Mouse (Mus musculus) erythroblast, embryonic 14.5 days (primary cell): ENCODE data around the gene Hmcn2. TPM values are rescaled to one million over a fixed set of nuclear protein-coding genes. Genes with fewer than 3 reads are reported as not detected.

ENCODE experiments used
- H3K27me3 ChIP-seq: 2 replicates; pipeline ENCODE4 v1.6.1; 2012; ENCODE audit warnings: inconsistent platforms; ENCODE audit not compliant: control insufficient read depth
- H3K36me3 ChIP-seq: 2 replicates; pipeline ENCODE4 v1.6.1; 2012; ENCODE audit warnings: mild to moderate bottlenecking, inconsistent platforms; ENCODE audit not compliant: control insufficient read depth
- H3K4me1 ChIP-seq: 2 replicates; pipeline ENCODE4 v1.6.1; 2012; ENCODE audit warnings: inconsistent platforms; ENCODE audit not compliant: control insufficient read depth
- H3K4me3 ChIP-seq: replicated peaks from 2 replicates; pipeline ENCODE3; 2012; ENCODE audit warnings: moderate library complexity, mild to moderate bottlenecking, inconsistent platforms
- H3K9me3 ChIP-seq: 2 replicates; pipeline ENCODE4 v1.6.1; 2012; ENCODE audit warnings: low read length, inconsistent platforms, mixed read lengths; ENCODE audit not compliant: control insufficient read depth
- GATA1 ChIP-seq: IDR thresholded peaks from 2 replicates; pipeline ENCODE4 v1.6.1; 2012; ENCODE audit warnings: low read length, inconsistent platforms, mixed read lengths
- TAL1 ChIP-seq: IDR thresholded peaks from 3 replicates; pipeline ENCODE4 v1.6.1; 2012; ENCODE audit warnings: low read length, inconsistent platforms, mixed read lengths
- polyA plus RNA-seq: library from polyadenylated mRNA; stranded (reverse); fragments of >175 nt; gene quantifications from 2 replicates; pipeline ENCODE4 v1.2.3, GENCODE M21; 2012

Gene Hmcn2
- polyA plus RNA-seq, 1 experiment = not detected

DNA sequence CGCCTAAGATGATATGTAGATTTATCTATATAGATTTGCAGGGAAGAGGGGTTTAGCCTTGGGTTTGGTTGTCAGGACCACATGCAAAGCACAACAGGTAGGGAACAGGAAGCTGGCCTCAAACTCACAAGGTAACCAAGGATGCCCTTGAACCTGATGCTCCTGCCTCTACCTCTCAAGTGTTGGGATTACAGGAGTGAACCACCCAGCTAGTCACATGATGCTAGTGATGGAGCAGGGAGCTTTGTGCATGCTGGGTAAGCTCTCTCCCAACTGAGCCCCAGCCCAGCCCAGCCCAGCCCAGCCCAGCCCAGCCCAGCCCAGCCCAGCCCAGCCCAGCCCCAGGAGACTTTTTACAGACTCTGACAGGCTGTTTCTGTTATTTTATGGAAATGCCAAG lies 153.2 kb downstream of the Hmcn2 start:
- Histone ChIP-seq H3K27me3 (peaks cover 9% of the 10 kb centered on the region), H3K9me3 (no peaks in the 10 kb centered on the region), H3K4me3 (no peak overlapping the region), H3K4me1 (peaks cover 17% of the 10 kb centered on the region), H3K36me3 (no peaks in the 10 kb centered on the region)
- TF ChIP-seq TAL1 (no peak), GATA1 (no peak)

DNA sequence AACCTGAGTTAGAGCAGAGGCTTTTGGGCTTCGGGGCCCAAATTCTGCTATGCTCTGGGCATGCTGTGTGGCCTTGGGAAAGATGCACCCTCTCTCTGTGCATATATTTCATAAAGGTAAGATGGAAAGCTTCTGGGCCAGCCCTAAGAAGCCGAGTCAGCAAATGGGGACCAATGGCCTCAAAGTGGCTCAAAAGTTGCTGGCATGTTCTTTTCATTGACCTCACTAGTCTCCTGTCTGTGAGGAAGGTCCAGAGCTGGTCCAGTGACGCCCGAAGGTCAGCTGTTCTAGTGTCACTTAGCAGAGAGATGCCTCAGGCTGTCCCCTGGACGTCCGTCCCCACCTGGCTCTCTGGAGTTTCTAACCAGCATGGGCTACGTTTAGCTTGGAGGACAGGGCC lies 154.6 kb downstream of the Hmcn2 start:
- Histone ChIP-seq H3K4me1 (peaks cover 17% of the 10 kb centered on the region), H3K36me3 (no peaks in the 10 kb centered on the region; the same call in 1 of the 2 replicates)
- TF ChIP-seq TAL1 (no peak), GATA1 (no peak)

DNA sequence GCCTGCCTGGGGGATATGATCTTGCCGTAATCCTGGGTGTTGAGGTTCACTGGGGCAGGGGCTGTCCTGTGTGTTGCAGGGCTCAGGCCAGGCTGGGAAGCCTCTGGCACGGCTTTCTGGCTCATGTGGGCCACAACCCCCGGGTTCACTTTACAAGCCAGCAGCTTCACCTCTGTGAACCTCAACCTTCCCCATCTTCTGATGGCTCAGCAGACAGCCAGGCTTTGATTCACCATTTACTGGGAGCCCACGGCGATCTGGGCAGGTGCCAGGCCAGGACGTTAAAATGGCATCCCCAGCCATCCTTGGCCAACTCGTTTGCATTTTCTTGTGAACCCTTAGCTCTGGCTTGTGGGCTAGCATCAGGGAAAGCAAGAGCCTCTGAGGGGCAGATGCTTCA lies 155.3 kb downstream of the Hmcn2 start:
- Histone ChIP-seq H3K4me3 (no peak overlapping the region), H3K27me3 (peaks cover 9% of the 10 kb centered on the region), H3K9me3 (no peaks in the 10 kb centered on the region), H3K4me1 (peaks cover 17% of the 10 kb centered on the region), H3K36me3 (peaks cover 2% of the 10 kb centered on the region; the same call in 1 of the 2 replicates)
- no peak for TF ChIP-seq TAL1
- no peak for TF ChIP-seq GATA1

More for the DNA sequence above, 154.6 kb downstream of the Hmcn2 start:
- Histone ChIP-seq H3K4me3 (no peak overlapping the region), H3K27me3 (peaks cover 9% of the 10 kb centered on the region), H3K9me3 (no peaks in the 10 kb centered on the region)

DNA sequence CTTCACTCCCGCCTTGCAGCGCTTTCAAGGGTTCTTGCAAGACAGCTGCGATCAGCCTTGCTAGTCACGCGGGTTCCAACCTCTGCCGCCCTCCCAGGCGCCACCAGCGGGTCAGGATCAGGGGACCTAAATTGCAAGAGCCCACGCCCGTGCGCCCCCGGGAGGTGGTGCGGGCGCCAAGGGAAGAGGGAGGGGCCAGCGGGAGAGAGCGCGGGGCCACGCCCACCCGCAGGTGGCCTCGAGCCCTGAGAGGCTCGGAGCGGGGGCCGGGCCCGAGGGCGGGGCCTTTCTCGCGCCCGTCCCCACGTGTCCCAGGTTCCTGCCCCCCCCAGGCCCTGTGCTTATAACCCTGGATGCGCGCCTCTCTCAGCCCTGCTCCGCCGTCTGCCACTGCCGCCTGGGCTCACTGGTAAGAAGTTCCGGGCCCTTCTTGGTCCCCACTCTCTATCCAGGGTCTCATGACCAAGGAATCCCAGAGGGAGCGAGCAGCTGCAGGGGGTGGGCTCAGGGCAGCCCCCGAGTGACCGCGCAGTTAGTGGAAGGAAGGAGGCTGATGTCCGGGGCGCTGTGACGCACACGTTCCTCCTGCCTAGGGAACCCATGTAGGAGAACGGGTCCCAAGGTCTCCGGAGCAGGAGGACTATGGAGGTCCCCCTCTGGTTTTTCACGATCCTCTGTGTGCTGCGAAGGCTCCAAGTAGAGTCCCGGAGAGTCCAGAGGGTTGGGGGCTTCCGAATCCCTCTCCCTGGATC lies 155.9 kb downstream of the Hmcn2 start, which contains the start of gene Ass1:
Gene Ass1 (plus strand): TSS at position 277 of the 752 bp plus-strand sequence.
- TF ChIP-seq TAL1 (no peak), GATA1 (no peak)
- peak within 1 kb of the TSS; percentile 57 for H3K4me3 ChIP-seq

DNA sequence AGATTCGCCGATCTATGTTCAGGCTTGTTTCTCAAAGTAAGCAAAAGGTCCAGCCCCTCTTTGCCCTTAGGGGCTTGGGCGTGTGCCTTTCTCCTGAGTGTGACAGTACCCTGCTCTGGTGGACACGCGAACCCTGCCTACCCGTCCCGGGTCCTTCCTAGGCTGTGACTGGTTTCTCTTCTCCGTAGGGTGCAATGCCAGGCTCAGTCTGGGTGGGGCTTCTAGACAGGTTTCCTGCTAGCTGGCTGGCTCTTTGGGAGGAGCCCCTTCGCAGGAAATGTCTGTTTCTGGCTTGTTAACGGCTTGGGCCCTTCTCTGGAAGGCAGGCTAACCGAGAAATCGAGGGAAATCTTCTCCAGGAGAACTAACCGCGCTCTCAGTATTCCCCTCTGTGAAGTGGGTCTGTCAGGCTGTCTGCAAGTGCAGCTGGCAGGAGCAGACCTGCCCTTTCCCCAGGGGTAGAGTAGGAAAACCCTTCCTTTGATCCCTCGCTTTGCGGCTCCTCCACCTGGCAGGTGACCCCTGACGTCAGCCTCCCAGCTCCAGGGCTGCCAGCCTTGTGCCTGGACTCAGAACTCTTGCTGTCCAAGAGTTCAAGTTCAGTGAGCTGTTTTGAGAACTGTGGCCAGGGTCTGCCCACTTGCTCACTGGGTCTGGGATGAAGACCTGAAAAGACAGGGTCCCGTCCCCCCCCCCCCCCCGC lies 156.6 kb downstream of the Hmcn2 start:
- peak overlapping the region; percentile 57 for H3K4me3 ChIP-seq
- H3K9me3 ChIP-seq = no peaks in the 10 kb centered on the region
- peaks cover 9% of the 10 kb centered on the region for H3K27me3 ChIP-seq
- peaks cover 4% of the 10 kb centered on the region; the same call in 1 of the 2 replicates for H3K36me3 ChIP-seq
- TF ChIP-seq GATA1 (no peak), TAL1 (no peak)
- H3K4me1 ChIP-seq = peaks cover 17% of the 10 kb centered on the region

More for the DNA sequence above, 155.9 kb downstream of the Hmcn2 start, which contains the start of gene Ass1:
- Histone ChIP-seq H3K4me1 (peaks cover 17% of the 10 kb centered on the region), H3K36me3 (peaks cover 4% of the 10 kb centered on the region; the same call in 1 of the 2 replicates), H3K27me3 (peaks cover 9% of the 10 kb centered on the region), H3K9me3 (no peaks in the 10 kb centered on the region)

DNA sequence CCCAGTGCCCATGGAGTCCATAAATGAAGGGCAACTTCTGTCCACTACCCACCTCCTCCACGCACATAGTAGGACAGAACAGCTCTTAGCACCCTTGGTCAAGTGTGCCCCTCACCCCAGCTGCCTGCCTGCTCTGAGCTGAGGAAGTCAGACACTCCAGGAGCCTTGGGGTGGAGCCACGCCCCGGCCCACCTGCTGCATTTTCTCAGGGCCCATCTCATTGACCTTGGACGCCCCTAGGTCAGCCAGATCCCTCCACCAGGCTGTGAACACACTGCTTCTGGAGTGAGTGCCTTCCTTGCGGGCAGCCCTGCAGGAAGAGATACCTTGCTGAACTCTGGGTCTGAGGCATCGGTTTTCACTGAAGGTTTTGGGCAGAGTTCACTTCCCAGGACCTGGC lies 157.4 kb downstream of the Hmcn2 start:
- H3K4me3 ChIP-seq = peak overlapping the region; percentile 21
- no peaks in the 10 kb centered on the region for H3K9me3 ChIP-seq
- H3K36me3 ChIP-seq = peaks cover 4% of the 10 kb centered on the region; the same call in 1 of the 2 replicates
- TF ChIP-seq TAL1 (no peak), GATA1 (no peak)
- peaks cover 9% of the 10 kb centered on the region for H3K27me3 ChIP-seq
- H3K4me1 ChIP-seq = peaks cover 17% of the 10 kb centered on the region

DNA sequence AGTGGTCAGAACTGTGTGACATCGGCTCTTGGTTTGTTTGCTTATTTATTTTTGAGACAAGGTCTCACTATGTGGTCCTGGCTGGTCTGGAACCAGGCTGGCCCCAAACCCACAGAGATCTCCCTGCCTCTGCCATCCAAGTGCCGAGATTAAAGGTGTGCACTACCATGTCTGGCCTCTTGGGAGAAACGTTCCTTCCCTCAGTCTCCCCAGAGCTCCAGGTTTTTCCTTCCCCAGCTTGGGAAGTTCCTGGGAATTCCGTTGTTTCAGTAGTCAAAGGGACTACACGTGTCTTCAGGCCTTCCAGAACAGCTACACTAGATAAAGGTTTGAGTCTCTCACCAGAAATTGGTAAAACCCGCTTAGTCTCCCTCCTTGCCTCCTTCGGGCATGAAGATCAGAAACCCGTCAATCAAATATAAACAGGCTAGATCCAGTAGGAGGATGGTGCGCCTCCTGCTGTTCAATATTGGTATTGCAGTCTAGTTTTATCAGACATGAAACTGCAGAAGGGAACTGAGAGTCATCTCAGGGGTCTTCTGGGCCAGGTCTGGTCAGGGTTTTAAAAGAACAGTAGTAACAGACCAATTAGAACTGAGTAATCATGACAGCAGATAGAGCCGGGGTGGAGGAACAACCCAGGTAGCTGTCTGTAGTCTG lies 158.3 kb downstream of the Hmcn2 start:
- TF ChIP-seq GATA1 (no peak), TAL1 (no peak)
- peaks cover 9% of the 10 kb centered on the region for H3K27me3 ChIP-seq

DNA sequence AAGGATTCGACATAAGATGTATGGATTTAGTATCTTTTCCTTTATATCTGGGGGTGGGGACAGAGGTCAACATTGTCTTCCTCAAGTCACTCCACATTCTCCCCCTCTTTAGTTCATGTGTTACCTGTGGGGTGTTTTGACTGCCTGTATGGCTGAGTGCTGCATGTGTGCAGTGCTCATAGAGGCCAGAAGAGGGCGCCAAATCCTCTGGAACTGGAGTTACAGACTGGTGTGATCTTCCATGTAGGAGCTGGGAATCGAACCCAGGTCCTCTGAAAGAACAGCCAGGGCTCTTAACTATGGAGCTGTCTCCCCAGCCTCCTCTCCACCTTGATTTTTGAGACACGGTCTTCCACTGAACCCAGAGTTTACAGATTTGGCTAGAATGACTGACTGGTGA lies 159.7 kb downstream of the Hmcn2 start:
- Histone ChIP-seq H3K9me3 (no peaks in the 10 kb centered on the region), H3K36me3 (peaks cover 9% of the 10 kb centered on the region; the same call in 1 of the 2 replicates), H3K27me3 (peaks cover 9% of the 10 kb centered on the region), H3K4me1 (peaks cover 17% of the 10 kb centered on the region), H3K4me3 (no peak overlapping the region)
- TF ChIP-seq TAL1 (no peak), GATA1 (no peak)

More for the DNA sequence above, 158.3 kb downstream of the Hmcn2 start:
- Histone ChIP-seq H3K4me1 (peaks cover 17% of the 10 kb centered on the region), H3K4me3 (no peak overlapping the region), H3K9me3 (no peaks in the 10 kb centered on the region), H3K36me3 (peaks cover 7% of the 10 kb centered on the region; the same call in 1 of the 2 replicates)

DNA sequence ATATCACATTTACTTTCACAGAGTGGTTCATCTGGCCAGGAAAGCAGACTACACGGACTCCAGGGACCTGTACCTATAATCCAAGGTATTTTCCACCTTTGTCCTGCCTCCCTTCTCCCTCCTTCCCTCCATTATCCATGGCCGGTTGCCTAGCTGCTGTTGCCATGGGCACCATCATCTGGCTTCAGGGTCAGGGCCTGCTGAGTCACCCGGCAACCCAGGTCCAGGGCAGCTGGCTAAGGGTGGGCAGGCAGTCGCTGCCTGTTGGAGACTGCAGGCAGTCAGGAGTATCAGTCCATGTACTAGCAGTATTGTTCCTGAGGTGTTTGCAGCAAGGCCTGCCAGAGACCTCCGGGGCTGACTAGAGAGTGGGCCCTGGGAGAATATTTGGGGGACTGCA lies 160.5 kb downstream of the Hmcn2 start:
- Histone ChIP-seq H3K36me3 (peaks cover 17% of the 10 kb centered on the region; the same call in 1 of the 2 replicates), H3K4me1 (peaks cover 14% of the 10 kb centered on the region)
- no peak for TF ChIP-seq TAL1
- TF ChIP-seq GATA1 = no peak

More for the DNA sequence above, 160.5 kb downstream of the Hmcn2 start:
- Histone ChIP-seq H3K9me3 (no peaks in the 10 kb centered on the region), H3K4me3 (no peak overlapping the region), H3K27me3 (peaks cover 7% of the 10 kb centered on the region)
